Mouse (Mus musculus) layer of hippocampus, postnatal 25 days (tissue): Measurements from ENCODE around the gene 4930563M21Rik. TPM values are rescaled to one million over a fixed set of nuclear protein-coding genes. Genes with fewer than 3 reads are reported as not detected.

ENCODE experiments used
- total RNA-seq, 2 experiments: library from RNA; stranded (reverse); gene quantifications; 2 replicates each; pipeline ENCODE4 v1.2.3; 2021

The 4930563M21Rik gene
- total RNA-seq, 2 experiments from 2014 or later: not detected

Other genes starting within 250 kb of the 4930563M21Rik start
- 10 to 100 TPM; 26.1 to 30.7 TPM for gene Scaper, start 72.4 kb downstream of the 4930563M21Rik start, total RNA-seq
- gene Rcn2, start 31.3 kb upstream of the 4930563M21Rik start, total RNA-seq: 100 to 1,000 TPM in 1 of 2 experiments, 10 to 100 TPM in 1; 96.4 to 106 TPM
- 1 to 10 TPM; 2.8 to 4.2 TPM for gene Pstpip1, start 79.4 kb upstream of the 4930563M21Rik start, total RNA-seq
- 100 to 1,000 TPM; 350 to 378 TPM for gene Tspan3, start 154.9 kb upstream of the 4930563M21Rik start, total RNA-seq